Mouse (Mus musculus) 3134 (cell line): Measurements from ENCODE around the gene Ddn.

Source experiments
- DNase-seq: peaks from one replicate; pipeline ENCODE4 v3.0.0-alpha.2; 2011; ENCODE audit warnings: low spot score; ENCODE audit not compliant: insufficient read length; ENCODE audit errors: extremely low read depth

Ddn gene

DNA sequence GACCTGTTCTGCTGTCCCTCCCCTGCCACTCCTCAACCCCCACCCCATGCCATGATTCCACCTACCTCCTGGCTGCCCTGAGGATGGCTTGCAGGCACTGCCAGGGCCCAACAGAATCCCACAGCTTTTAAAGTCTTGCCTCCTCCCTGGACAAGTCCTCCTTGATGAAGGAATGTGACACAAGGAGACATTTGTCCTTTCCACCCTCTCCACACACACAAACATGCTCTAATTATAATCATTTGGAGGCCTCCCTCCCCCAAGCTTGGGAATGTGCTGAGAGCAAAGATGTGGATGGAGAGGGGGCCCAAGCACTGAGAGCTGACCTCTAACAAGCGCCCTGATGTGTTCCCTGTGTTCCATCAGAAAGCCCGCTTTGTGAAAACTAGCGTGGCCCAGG is at the start of gene Ddn:
Gene Ddn, minus strand, starts transcription at position 101 of the 400 bp plus-strand sequence.
- DNase-seq = no peak

DNA sequence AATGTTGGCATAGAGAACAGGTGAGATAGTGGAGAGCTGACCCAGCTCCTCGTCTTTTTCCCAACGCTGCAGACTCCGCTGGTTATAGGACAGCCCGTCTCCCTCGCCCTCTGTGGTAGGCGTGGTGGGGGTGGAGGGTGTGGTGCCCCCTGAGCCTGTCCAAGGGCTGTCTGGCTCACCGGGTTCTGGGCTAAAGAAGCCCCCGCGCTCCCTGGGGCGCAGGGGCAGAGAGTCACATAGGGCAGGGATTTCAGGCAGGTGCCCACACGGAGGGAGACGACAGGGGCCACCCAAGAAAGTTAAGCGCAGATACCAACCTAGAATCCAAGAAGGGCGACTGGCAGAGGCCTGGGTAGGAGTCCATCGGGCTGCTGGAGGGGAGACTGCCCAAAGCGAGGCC is 44.9 kb upstream of the Ddn start:
- peak; percentile 8 for DNase-seq

DNA sequence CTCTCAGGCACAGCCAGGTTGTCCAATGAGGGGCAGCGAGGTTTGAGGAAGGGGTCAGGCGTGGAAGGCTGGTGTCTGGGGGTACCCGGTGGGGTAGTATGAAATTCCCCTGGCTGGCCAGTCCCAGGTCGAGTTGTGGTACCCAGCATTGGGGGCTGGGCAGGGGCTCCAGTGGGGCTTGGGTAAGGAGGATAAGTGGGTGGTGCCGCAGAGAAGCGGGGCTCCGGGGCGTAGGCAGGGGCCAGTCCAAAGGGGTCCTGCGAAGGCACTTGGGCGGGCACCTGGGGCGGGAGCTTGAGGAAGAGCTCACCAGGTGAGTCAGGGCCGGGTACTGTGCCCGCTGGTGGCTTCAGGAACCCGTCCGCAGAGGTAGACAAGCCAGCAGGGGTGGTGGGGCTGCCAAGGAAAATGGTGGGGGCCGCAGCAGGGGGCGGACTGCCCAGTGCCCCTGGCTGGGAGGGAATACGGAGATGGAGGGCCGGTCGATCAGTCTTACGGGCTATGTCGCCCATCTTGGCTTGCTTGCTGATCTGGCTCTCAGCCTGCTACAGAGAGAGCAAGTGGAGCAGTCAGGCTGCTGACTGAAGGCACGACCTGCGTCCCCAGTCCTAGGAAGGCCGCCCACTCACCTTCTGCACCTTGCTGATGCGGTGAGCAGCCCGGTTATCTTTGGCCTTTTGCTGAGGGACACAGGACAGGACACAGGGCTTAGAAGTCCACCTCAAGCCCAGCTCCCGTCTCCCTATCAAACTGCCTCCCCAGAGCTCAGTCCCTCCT is 44.1 kb upstream of the Ddn start:
- DNase-seq = no peak

DNA sequence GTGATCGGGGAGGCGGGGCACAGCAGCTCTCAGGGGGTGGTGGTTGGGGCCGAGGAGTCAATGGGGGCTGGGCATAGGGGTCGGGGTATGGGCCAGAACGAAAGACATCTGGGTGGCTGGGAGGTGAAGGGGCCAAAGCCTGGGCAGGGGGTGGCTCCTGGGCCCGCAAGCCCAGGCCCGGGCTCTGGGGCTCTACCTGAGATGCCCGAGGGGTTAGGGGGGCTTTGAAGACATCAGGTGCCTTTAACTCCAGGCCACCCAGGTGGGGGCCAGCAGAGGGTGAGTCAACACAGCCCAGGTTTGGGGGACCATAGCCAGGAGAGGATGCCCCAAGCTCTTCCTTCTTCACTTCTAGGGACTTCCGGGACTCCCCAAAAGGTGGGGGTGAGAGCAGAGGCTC is 43.4 kb upstream of the Ddn start:
- no peak for DNase-seq

DNA sequence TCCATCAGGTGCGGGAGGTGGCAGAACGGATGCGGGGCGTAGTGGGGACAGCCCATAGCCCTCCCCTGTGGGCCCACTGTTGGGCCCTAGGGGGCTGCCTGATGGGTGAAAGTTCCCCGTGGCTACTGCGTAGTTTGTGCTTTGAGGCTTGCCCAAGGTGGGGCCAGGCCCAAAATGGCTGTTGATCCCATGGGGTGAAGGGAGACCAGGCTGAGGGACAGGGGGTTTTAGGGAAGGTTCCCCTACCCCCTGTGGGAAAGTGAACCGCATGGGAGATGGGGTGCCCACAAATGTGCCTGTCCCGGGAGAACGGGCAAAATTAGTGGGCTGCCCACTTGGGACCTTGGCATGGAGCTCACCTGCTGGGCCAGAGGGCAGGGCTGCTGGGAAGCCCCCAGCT is 42.8 kb upstream of the Ddn start:
- no peak for DNase-seq

DNA sequence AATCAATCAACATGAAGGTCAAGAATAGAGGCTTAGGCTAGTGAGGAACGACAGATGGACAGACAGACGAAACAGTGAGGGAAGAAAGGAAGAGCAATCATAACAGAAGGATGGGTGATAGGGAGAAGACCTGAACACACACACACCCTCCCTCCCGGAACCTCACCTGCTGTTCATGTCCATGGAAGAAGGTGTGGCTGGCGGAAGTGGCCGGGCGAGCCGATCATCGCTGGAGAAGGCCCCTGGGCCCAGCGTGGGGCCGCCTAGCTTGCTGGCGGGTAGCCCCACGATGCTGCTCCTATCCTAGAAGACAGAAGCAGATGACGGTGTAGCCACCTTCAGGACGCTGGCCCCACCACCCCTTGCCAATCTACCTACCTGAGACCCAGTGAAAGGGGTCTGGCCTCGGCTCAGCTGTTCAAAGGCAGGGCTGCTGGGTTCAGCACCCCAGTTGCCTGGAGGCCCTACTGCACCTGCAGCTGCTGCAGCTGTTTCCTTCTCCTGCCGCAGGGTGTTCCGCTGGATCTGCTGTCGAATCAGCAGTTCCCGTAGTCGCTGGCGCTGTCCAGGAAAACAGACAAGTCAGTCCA is 42.0 kb upstream of the Ddn start:
- DNase-seq = no peak

DNA sequence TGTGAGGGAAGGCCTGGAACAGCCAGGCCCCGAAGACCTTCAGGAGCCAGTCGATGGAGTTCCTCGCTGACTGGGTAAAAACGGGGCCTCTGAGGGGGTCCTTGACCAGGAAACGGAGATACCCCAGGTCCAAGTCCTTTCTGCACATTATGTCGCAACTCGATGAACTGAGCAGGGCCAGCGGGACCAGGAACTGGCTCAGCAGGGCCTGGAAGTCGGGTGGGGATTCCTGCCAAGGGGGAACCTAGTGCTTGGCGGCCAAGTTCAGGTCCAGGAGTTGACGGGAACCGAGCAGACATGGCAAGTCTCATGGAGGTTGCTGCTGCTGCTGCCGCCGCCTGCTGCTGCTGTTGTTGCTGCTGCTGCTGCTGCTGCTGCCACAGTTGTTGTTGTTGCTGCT is 41.4 kb upstream of the Ddn start:
- no peak for DNase-seq

DNA sequence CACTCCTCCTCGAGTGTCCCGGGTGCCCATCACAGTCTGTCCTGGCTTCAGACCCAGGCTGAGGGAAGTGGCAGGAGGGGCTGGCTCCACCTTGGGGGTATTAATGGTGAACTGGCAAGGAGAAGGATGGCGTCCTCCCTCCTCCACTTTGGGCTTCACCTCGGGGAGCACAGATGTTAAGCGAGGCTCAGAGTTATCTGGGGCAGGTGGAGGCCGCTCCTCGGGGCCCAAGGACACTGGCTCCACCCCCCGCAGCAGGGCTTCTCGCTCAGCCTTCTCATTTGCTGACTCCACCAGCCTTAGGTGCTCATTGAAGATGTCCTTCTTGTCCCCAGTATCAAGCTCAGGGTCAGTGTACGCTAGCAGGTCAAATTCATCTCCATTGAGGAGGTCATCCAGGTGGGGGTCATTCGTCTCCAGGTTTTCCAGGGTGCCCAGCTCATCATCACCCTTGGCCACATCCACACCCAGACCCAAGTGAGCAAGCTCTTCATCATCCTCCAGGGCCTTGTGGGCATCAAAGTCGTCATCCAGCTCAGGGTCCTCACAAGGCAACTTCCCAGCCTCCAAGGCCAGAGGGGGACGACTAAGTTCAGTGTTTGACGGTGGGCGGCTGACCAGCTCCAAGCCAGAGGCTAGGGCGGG is 40.8 kb upstream of the Ddn start:
- no peak for DNase-seq

DNA sequence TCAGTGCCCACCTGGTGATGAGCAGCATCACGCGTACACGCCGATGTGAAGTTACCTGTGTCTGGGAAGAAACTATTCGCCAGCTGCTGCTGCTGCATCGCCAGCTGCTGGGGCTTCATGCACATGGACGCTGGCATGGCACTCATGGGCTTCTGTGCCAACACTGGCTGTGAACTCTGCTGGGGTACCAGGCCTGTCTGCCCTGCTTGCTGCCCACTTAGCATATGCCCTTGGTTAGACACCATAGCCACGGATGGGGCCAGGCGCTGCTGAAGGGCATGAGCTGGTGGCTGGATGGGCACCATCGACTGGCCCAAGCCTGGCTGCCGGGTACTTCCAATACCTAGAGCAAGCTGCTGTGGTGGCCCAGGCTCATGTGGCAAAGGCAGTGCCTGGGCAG is 39.9 kb upstream of the Ddn start:
- DNase-seq = no peak

DNA sequence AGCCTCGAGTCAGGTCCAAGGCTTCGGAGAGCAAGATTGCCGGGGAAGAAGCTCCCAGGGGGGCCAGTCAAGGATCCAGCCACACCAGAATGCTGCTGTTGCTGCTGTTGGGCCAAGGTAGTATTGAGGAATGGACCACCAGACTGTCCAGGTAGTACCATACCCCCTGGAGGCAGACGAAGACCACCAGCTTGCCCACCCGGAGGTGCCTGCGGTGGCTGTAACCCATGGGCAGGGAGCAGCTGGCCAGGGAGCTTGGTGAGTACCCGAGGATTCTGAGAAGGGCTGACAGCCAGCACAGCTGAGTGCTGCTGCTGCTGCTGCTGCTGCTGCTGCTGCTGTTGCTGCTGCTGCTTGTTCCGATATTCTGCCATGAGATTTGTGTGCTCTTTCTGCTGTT is 36.9 kb upstream of the Ddn start:
- DNase-seq = no peak

DNA sequence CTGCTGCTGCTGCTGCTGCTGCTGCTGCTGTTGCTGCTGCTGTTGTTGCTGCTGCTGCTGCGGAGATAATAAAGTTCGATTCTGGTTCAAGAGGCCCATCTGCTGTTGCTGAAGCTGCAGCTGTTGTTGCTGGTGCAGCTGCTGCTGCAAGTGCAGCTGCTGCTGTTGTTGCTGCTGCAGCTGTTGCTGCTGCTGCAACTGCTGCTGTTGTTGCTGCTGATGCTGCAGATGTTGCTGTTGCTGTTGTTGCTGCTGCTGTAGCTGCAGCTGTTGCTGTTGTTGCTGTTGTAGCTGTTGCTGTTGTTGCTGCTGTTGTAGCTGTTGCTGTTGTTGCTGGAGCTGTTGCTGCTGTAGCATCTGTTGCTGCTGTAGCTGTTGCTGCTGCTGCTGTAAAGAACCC is 35.9 kb upstream of the Ddn start:
- DNase-seq = no peak

DNA sequence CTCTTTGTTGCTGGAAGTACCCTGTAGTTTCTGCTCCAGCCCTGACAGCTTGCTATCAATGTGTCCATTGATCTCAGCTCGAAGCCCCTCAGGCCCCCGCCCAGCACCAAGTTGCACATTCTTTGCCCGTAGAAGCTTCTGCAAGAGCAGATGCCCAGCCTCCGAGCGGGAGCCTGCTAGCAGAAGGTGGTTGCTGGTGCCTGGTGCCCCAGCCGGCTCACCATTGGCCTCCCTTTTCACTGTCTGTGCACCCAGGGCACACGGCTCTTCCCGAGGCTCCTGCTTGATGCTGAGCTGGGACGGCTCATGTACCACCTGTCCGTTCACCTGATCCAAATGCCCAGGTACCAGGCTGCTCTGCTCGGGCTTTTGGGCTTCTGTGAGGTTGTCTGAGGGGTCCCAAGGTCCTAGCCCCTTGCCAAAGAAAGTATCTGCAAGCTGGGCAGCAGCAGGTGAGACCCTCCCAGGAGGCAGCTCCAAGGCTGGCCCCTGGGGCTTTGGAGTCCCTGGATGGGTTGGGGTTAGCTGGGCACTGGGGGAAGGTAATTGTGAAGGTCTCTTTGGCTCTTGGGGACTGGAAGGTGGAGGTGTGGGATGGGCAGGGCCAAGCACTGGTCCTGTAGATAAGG is 34.4 kb upstream of the Ddn start:
- no peak for DNase-seq

DNA sequence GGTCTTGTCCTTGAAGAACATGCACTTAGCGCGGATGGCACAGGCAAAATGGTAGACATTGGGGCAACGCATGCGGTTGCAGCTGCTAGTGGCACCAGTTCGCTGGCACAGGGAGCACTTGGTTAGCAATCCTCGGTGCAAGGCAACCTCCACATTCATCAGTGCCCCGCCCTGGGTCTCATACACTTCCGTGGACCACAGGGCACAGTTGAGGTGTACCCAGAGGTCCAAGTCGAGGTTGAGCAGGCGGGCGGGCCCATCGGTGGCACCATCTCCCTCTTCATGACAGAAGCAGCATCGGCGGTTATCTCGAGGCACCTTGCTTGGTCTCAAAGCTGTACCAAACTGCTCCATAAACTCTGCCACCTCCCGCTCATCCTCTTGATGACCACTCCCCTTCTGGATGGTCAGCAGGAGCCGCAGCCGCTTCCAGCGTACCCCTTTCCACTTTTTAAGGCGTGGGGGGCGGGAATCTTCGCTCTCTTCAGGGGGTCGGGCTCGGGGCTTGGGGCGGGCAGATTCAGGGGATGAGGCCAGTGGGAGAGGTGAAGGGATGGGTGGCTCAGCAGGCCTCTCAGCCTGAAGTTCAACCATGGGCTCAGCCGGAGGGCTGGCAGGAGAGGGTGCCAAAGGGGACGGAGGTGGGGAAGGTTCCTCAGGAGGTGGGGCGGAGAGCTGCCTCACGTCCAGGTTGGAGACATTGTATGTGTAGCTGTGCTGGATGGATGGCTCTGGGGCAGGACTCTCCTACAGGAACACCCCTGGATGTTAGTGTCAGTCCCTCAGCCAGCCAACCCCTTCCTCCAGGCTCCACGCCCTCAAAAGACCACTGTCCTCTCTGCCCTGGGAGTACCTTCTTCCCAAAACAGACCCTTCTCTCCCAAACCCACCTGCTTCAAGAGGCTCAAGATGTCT is 30.6 kb upstream of the Ddn start:
- no peak for DNase-seq

DNA sequence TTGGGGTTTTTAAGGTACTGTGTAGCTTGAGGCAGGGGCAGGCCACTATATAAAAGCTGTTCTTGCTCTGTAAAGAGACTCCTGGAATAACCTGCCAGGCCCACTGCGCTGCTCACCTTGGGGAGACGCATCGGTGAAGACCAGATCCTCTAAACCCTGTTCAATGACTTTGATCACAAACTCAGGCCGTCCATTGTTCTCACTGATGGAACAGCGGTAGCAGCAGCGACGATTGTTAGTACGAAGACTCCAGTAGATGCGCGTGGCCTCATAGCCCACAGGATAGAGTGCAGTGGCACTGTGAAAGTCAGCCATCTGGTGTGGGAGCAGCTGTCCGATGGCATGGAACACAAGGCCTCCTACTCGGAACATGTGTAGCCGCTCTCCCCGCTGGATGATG is 29.9 kb upstream of the Ddn start:
- no peak for DNase-seq

DNA sequence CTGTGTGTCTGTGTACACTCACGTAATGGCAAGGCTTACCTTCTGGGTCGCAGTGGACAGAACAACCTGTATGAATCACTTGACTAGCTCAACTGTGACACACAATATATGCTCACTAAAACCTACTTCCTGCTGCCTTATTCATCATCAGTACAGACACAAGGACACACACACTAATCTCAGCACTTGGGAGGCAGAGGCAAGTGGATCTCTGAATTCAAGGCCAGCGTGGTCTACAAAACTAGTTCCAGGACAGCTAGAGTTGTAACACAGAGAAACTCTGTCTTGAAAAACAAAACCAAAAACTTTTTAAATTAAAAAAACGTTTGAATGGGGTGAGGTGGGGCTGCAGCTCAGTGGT is 28.4 kb upstream of the Ddn start:
- no peak for DNase-seq

DNA sequence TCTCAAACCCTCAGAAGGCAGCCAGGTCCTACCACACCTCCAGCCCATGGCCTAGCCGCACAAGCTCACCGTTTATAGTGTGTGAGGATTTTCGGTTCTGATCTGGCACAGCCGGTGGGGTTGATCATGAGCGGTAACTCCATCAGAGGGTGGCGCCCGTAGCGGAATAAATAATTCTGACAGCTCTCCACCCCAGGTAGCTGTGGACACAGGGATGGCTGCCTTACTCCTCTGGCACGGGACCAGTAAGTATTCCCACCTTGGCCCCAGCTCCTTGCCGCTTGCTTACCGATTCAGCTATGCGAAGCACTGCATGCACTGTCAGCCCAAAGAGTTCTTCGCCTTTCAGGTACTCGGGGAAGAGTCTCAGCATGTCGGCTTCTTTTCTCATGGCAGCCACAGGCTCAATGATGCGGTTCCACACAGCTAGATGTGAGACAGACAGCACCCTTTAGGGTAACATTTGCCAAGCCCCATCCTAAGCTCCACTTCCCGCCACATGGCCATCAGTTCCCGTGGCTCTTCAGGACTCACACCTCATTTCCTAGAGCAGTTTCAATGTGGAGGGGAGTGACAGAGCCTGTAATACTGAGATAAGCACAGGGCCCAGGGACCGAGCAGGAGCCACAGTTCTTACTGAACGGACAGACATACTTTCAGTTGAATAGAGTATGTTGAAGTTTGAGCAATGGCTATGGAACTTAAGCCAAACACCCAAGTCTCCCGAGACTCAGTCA is 27.9 kb upstream of the Ddn start:
- DNase-seq = no peak

DNA sequence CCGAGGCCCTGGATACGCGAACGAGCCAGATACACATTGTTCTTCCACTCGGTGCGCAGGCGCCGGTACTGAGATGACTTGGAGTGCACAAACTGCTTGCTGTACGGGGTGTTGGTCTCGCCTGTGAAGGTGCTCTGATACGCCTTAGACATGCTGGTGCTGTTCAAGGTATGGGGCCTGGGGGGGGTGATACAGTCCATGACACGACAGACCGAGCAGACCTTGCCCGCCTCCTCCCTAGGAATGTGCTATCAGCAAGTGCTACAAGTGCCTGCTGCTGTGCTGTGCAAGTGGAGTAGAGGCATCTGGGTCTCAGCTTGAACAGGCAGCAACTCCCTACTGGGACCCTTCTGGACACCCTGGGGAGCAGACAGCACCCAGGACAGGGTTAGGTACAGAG is 26.0 kb upstream of the Ddn start:
- DNase-seq = no peak

DNA sequence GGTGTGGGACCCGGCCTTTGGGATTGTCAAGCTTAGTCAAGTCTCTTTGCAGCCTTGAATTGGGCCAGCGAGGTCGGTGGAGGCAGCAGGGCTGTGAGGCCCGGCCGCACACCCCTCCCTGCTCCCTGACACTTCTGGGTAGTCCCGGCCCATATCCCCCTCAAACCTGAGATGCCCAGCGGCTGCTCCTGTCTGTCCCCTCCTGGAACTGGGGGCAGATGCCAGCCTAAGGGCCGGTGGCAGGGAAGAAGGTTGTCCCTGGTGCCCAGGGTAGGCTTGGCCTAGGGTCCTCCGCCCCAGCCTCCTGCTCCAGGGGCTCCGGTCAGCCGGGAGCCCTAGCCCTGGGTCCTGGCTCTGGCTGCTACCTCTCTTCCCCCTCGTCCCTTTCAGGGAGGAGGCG is 24.8 kb upstream of the Ddn start:
- DNase-seq = no peak

DNA sequence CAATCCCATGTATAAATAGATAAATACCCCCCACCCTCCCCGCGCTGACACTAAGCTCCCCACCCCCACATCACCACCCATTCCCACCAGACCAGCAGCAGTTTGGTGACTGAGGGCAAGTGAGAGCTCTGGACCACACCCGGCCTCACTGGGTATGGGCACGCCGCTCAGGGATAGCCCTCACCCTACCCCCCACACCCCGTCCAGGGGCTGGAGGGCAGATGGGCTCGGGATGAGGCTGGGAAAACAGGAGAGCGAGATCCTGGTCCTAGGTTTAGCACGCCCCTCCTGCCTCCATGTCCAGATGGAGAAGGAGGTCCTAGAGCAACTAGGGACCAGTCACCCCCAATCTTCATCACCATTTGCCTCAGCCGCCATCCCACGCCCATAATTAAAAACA is 24.0 kb upstream of the Ddn start:
- DNase-seq = no peak
